Mouse (Mus musculus) testis, postnatal 10 days (tissue): Measurements from ENCODE around the gene Mllt10.
A peak's percentile ranks its signal among the peaks of the same experiment; 100 is the strongest.
"Not testable (repeated sequence)": the region's sequence is repeated elsewhere in the genome, so short reads cannot be mapped to it uniquely, and the experiment has no call there.

Experiments used
- DNase-seq: peaks from one replicate; pipeline ENCODE4 v3.0.0; 2021; ENCODE audit warnings: low spot score

The Mllt10 gene

DNA sequence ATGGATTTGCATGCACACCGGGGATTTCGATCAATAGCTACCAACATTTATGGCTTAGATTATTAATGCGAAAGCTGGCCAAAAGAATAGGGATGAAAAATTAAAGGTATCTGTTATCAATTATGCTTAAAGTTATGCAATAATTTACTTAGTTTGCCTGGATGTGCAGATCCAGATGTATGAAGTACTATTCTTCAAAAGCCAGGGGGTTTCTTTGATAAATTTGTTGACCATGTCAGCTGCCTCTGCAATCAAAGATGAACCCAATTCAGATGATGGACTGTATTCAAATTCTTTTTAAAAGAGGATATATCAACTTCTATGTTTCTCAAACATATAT, 3.2 kb upstream of the Mllt10 start:
- no peak for DNase-seq

DNA sequence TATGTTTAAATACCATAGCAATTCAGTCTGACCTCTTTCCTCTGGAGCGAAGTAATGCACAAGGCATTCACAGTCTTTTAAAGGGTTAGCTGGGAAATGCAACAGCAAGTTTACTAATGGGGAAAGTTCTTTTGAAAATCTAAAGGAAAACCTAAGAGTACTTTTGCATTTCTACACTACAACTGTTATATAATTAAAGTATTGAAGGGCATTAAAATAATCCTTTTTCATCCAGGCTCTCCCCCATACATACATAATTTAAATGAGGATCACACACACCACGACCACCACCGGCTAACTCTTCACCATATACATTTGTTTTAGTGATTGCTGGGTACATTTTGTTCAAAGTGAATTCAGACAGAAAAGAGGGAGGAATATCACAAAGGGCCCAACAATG, 2.5 kb upstream of the Mllt10 start:
- no peak for DNase-seq

DNA sequence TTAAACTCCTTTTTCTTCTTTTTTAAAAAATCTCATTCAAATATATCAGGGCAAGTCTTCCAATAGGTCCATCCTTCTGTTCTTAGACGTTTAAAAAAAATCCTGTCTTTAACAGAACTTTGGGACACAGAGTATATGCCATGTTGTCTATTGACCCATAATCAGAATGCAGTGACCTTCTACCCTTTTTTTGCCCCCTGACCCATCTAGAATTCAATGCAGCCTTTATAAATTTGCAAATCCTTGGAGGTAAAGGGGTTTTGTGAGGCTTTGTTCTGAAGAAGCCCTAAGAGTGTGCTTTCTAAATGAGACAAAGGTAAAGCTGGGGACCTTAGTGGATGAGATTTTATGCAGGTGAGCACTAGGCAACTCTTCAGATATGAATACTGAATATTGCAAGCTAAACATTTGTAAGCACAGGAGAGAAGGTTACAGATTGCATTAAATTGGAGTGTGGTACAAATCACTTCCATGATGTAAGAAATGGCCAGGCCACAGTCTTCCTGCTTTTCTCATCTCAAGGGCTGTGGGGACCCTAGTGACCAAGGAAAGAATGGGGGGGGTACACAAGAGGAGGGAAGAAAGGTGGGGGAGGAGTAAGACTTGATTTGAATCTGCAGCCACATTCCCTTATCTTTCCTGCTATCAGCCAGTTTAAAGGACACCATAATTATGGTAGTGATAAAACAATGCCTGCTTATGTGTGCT, 1.6 kb upstream of the Mllt10 start:
- no peak for DNase-seq

DNA sequence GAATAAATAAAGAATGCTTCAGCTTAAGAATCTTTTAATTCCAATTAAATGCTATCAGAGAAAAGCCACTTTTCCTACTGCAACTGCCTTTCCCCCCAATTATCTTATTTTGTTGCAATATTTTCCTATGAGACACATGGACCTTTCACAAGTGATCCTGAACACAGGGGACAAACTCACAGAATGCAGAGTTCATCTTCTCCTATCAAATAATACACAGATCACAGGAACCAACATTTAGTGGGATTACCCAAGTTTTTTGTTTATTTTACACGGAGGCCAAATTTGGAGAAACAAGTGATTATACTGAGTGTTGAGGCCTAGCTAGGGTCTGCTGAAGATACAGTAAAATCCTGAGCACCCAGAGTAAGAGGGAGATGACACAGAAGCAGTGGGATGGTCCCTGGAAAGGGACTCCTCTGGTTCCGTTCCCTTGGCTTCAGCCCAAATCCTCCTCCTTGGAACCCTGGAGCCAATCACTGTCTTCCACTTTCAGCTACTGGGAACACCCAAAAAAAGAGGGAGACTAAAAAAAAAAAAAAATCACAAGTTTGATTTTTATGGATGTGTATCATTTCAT, 996 bp upstream of the Mllt10 start:
- DNase-seq, result peak; percentile 69

DNA sequence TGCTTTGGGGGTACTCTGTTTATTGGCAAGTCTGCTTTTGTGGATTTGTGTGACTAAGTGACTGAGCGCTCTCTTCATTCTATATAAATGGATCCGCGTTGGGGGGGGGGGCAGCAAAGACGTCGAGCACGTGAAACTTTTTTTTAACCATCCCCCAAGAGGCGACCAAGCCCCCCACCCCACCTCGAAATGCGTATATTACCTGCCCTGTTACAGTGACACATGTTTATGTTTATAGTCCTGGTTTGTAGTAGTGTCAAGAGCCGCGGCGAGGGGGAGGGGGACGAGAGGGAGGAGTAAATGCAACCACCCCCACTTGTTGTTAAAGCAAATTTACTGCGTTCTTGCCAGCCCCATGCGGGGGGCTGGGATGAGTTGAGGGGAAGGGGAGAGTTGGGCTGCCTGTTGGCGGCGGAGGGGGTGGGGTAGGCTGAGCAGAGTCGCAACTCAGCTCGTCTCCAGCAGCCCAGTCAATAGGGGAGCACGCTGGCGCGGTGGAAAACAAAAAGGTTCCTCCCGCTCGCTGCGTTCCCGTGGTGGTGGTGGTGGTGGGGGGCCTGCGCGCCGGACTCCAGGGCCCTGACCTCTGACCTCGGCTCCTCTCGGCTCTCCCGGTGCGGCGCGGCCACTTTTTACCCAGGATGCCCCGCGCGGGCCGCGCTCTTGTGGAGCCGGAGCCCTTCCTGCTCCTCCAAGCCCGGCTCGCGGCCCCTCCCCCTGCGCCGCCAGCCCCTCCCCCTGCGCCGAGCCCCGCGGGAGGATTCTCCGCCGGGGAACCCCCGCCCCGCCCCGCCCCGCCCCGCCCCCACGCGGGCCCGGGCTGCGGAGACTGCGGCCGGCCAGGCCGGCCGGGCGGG, 1.1 kb downstream of the Mllt10 start:
- DNase-seq, result peak; percentile 98

DNA sequence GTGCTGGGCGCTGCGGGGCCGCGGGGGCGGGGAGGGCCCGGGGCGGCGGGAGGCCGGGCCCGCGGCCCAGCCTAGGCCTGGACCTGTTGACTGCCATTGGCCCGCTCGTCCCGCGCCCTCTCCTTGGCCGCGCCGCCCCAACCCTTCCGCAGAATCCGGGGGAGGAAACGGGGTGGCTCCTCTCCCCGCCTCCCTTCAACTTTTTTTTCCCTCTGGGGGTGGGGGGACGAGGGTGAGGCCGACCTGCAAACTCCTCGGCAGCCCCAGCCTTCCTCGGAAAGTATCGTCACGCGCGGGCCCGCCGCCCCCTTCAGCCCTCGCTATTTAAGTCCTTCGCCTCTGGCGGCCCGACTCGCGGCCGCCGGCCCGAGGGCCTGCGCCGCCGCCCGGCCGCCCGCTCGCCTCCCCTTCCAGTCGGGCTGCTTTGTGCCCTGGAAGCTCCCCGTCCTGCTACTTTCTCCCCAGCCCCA, 1.8 kb downstream of the Mllt10 start:
- DNase-seq, result peak; percentile 92

DNA sequence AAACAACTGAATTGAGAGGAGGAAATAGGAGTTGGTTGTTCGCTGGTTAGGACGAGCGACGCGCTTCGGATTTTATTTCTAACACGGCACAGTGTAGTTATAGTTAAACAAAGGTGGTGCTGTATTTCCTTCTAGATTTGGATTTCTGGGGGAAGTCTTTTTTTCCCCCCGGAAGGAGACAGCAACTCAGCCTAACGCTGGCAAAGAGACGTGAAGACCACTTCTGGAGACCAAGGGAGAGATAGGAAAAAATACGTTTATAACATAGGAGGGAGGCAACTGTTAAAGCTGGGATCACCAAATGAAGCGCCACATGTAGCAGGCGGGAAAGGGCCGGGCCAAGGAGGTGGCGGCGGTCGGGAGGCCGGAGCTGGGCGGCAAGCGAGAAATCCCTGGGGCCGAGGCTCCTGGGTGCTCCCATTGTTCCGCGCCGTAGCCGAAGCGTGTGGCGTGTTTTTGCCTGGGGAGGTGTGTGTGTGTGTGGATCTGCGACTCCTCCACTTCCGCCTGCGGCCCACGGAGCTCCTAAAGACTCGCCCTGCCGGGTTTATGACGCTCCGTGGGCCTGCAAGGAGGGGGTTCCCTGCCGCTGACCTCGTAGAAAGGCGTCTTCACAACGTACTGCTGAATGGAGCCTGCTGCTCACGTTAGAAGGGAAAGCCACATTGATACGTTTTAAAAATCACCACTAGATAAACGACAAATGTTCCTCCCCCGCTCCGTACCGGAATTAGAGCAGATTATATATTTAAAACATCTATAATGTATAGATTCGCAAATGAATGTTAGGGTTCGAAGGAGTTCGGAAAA, 2.5 kb downstream of the Mllt10 start:
- peak; percentile 76 for DNase-seq

DNA sequence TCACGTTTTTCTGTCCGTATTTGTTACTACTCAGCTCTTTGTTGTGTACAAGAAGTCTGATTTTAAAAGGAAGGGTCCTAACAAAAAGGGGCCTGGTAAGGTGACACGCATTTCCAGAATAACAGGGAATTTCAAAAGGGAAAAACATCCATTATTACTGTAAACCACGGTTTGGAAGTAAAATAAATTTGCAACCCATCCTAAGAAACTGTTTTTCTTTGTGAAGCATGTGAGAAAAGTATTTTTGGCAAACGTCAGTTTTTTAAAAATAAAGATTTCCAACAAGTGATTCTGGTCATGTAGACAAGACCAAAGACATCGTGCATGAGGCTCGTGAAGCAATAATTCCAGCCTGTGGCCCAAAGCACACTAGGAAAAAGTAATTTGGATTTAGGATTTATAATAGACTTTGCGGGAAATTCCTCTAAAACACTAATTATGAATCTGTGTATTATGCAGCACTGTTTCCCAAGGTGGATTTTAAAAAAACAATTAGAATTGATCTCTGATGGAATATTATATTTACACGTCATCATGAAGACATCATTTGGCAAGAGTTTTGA, 3.2 kb downstream of the Mllt10 start:
- DNase-seq, result no peak

DNA sequence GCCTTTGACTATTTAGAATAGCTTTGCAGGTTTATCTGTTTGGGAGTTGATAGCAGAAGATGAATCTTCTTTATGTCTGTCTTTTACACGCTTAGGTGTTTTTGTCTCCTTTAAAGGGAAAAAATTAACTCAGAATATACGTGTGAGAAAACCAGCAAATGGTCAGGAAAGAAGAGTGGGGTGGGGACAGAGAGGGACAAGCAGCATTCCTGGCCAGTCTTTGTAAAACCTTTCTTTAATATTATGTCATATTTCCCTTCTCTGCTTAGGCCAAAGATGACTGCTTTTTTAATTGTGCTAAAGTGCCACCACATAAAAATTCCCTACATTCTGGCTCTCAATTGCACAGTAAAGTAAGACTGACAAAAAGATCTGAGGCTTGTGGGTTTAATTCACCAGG, 4.0 kb downstream of the Mllt10 start:
- DNase-seq, result no peak

DNA sequence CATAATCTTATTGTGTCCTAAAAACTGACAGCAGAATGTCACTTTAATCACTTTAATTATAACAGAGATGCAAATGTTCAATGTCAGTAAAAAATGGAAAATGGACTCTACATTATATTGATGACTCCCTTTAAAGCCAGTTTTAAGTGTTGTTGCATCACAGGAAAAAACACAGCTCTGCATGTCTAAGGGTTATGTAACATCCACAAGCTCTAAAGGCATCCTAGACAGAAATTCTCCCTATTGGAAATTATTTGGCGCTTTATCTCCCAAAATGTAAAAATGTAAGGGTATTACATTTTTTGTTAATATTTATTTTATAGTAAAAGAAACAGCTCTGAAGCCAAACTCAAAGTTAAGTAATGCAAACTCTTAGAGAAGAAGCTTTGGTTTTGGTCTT, 4.9 kb downstream of the Mllt10 start:
- no peak for DNase-seq

DNA sequence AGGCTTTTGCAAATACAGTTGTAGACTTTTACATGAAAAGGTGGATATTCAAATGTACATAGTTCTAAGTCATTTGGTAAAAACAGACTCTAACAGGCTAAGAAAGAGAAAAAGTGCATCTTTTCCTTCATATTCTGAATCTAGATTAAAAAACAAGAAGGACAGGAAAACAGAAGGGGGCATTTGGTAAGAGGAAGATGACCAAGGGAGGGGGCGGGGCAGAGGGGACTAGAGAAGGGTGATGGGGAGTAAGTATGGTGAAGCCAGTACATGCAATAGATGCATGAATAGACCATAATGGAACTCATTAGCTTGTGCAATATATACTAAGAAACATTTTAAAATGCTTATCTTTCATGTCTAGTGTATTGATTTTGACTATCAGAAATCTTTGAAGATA, 5.4 kb downstream of the Mllt10 start:
- no peak for DNase-seq

DNA sequence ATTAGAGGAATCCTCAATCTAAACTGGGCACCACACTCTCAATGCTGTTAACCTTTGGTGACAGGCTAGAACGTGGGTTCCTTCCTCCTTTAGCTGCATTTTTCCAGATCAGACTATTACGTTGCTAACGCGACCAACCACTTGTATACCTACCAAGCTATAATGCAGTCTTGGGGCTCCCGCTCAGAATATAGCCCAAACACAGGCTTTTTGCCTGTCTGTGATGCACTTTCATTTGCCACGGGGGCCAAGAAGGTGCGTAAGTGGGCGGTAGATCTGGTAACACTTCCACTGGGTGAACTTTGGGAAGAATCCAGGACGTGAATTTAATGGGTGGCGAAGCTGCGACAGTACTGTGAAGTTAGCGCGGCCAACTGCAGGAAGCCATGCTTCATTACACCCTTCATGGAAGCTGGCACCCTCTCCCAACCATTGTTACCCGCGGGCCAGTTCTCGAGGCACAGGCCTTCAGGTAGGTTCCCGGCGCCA, 8.8 kb downstream of the Mllt10 start:
- peak; percentile 46 for DNase-seq

DNA sequence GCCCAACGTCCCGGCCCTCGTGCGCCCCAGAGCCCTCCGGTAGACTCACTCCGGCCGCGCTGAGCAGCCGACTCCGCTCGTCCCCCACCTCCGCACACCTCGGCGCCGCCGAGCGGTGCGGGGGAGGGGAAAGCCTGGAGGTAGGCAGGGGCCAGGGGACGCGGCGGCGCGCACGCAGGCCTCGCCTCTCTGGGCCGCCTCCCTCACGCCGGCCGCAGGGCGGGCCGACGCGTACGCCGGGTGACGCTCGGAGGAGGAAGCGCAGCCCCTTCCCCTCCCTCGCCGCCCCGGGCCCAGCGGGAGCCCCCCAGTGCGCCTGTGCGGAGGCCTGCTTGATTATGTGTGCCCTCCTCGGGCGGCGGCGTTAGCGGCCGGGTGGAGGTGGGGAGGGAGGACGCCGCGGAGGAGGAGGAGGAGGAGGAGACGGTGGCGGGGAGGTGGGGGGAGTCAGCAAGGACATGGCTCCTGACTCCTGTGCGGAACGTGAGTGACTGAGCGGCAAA, 9.4 kb downstream of the Mllt10 start:
- peak; percentile 92 for DNase-seq

DNA sequence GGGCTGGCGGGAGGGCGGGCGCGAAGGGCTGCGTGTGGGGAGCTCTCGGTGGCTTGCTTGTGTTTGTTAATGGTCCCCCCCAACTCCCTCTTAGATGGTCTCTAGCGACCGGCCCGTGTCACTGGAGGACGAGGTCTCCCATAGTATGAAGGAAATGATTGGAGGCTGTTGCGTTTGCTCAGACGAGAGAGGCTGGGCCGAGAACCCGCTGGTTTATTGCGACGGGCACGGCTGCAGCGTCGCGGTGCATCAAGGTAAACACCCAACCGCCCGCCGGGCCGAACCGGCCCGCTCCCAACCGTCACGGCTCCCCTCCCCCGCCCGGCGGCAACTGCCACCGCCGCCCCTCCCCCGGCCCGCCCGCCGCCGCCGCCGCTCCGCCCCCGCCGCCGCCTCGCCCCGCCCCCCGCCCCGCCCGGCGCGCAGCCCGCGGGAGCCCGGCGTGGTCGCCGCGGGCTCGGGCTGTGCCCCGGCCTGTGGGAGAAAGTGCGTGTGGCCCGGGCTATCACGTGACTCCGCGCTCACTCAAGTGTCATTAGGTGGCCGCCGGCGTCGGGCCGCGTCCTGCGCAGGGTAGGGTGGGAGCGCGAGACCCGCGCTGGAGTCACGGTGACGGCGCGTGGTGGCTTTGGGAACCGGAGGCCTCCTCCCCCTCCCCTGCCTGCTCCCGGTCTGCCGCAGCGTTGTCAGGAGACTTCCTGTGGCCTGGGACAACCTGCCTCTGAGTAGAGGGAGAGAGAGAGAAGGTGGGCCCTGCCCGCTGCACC, 10.1 kb downstream of the Mllt10 start:
- peak; percentile 89 for DNase-seq

DNA sequence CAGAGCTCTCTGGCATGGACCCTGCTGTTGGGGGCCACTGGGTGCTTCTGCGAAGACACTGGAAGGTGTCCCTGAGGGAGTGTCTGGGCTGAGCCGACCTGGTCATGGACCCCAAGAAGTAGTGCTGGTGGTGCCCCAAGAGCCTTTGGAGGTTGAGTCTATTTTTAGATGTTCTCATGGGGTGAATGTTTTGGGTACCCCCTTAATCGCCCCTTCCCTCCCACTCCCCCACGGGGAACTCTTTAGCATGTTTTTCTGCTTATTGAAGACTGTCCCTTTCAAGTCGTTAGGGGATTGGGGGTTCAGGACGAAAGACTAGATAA, 10.6 kb downstream of the Mllt10 start:
- no peak for DNase-seq

DNA sequence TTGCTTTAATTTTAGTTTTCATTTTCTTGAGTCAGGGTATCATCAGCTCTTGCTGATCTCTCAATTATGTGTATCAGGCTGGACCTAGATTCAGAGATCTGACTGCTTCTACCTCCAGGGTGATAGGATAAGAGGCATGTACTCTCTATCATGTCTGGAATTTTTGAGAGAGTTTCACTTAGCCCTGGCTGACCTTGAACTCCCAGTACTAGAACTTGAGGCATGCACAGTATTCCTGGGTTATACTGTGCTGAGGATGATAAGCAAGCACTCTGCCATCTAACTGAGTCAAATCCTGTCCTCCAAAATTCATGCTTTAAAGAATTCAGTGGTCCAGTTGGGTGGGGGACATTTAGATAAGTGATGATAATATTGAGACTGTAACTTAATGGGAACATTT, 11.4 kb downstream of the Mllt10 start:
- DNase-seq, result no peak

DNA sequence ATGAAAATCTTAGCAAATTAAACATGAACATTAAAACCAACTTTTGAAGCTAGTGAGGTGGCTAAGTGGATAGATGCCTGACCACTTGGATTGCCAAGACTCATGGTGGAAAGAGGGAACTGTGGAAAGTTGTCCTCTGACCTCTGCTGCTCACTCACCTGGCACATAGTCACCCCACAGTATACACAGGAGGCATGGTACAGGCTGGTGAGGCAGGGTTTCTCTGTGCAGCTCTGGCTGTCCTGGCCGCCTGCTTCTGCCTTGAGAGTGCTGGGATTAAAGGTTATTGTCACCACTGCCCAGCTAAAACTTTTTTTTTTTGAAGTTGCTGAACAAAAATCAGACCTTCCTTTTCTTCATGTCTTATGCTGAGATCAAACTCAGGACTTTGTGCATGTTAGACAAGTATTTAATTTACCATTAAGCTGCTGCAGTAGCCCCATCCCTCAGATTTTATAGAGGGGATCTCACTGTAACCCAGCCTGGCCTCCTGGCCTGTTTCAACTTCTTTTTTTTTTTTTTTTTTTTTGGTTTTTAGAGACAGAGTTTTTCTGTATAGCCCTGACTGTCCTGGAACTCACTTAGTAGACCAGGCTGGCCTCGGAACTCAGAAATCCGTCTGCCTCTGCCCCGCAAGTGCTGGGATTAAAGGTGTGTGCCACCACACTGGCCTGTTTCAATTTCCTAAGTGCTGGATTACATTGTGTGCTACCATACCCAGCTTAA, 13.2 kb downstream of the Mllt10 start:
- DNase-seq, result no peak

DNA sequence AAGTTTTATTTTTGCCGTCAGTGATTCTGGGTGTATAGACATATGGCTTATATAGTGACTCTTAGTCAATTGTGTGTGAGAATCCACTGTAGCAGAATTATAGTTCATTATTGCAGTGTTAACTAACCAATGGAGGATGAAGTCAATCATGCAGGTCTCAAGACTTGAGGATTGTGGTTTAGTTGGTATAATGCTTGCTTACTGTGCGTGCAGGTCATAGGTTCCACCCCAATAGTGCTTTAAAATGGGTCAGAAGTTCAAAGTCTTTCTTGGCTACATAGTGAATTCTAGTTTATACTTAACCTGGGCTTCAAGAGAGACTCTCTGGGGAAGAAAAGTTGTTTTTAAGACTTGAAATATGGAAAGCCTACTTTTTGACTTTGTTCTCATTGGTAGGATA, 16.9 kb downstream of the Mllt10 start:
- DNase-seq, result no peak

DNA sequence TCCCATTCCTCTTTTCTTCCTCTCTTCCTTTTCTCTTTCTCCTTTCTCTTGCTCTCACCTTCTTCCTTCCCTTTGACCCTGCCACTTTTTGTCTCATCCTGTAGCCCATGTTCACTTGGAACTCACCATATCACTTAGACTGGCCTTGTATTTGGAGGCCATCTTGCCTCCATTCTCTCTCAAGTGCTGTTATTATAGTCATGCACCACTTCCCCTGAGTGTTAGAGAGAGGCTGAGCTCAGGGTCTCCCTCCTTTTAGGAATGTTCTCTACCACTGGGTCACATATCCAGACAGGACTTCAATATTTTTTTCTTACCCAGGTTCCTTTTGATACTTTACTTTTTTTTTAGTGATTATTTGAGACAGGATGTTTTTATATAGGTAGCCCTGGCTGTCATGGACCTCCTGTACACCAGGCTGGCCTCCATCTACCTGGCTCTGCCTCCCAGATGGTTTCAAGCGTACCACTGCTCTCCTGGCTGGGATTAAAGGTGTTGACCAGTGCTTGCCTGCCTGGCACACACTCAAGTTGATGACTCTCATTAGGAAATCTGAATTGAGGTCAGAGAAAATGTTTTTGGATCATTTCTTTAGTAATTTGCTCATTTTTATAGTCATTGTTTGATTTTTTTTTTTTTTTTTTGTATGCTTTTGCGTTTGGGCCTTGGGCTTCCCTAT, 25.3 kb downstream of the Mllt10 start:
- DNase-seq, result no peak

DNA sequence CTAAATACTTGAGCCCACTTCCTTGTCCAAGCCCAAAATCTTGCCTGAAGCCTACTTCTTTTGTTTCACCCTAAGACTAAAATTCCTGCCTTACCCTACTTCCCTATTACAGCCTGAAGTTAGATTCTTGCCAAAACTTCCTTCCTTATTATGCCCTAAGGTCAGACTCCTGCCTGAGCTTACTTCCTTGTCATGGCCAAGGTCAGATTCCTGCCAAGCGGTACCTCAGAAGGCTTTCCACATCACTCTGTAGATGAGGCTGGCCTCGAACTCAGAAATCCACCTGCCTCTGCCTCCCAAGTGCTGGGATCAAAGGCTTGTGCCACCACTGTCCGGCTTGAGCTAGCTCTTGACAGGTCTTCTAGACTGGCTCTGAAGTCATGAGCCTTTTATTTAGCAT, 32.7 kb downstream of the Mllt10 start:
- DNase-seq, result not testable (repeated sequence)
